Mouse (Mus musculus) c-Kit-negative CD71-positive TER-119-positive erythroid progenitor cells, embryonic 14.5 days (primary cell): ENCODE results near the gene Asb6.

Experiments
- DNase-seq: peaks from one replicate; pipeline ENCODE4 v3.0.0-alpha.2; 2013; ENCODE audit warnings: low read depth, low spot score

The Asb6 gene

GRCm38 (mm10) chr2:30834373-30835022, 4.4 kb upstream of the Asb6 start, which contains the start of gene Prrx2:
TSS of gene Prrx2 (plus strand) at chr2:30834972.
- DNase-seq: no peak

- DNase-seq: no peak
Measured at GRCm38 (mm10) chr2:30833644-30834043, 3.5 kb upstream of the Asb6 start.

DNA sequence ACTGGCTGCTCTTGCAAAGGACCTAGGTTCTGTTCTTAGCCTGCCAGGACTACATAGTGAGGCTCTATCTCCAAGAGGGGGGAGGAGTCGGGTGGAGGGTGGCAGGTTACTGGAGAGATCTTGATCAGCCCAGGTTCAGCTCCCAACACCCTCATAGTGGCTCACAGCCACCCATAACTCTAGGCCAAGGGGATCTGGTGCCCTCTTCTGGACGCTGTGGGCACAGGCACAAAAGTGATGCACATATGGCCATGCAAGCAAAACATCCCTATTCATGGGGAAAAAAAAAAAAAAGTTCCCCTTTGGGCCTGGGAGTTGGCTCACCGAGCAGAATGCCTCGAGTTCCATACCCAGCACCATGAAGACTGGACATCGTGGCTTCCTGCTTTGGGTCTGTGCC, 818 bp downstream of the Asb6 start:
- peak; percentile 64 for DNase-seq

DNA sequence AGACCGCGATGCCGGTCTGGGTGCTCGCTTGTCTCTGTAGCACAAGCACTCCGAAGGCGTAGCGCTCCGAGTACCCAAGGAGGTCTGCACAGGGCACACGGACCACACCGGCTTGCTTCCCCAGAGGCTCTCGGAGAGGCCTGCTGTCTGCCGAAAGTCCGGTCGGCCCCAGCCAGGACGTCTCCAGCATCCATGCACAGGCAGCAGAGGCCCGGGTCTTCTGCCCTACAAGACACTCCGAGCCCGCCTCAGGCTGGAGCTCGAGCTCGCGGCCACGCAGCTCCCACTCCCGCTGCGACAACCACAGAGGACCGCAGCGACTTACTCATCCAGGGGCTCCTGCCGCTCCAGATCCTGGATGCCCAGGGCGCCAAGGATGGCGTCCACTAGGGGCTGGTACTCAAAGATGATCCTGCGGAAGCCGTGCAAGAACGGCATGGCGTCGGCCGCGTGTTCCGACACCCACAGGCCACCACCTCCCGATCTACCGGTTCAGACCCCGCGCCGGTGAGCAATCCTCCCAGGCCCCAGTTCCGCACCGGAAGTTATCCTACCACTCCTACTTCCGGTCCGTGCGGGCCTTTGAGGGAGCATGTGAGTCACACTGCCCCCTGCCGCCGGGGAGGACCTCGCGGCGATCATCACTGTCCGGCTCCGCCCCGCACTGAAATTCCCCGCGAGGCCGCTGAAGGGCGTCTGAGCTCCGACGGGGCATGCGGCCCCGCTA, 2.2 kb downstream of the Asb6 start:
- peak; percentile 90 for DNase-seq

GRCm38 (mm10) chr2:30826825-30827748, 3.0 kb downstream of the Asb6 start:
- peak; percentile 76 for DNase-seq

DNA sequence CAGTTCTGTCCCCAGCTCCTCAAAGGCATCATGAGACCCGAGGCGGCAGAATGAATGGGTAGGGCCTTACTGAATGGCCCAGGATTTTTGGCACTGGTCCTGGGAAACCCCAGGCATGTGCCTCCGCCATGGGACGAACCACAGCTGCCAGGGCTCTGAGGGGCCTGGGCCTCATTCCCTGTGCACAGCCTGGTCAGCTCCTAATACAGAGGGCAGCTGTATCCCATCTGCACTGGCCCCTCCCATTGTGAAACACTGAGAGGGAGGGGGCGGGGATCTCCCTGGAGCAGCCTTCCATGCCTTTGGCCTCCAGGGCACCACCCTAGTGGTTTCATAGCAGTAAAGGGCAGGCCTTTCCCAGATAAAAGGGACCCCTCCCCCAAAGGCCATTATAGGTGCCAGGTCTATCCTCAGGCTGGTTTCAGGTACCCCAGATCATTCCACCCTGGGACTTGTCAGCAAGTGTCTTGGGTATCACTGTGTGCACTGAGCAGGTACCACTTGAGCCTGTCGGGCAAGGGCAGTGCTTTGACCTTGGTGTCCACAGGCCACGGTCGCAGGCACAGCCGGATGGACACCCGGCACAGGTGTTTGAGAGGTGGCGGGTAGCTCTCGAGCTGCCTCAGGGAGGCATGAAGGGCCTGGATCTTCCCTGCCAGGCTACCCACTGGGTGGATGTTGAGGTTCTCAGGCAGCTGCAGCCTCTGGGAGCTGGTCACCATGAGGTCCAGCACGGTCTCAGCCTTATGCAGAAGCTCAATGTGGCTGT, 6.6 kb downstream of the Asb6 start:
- no peak for DNase-seq

DNA sequence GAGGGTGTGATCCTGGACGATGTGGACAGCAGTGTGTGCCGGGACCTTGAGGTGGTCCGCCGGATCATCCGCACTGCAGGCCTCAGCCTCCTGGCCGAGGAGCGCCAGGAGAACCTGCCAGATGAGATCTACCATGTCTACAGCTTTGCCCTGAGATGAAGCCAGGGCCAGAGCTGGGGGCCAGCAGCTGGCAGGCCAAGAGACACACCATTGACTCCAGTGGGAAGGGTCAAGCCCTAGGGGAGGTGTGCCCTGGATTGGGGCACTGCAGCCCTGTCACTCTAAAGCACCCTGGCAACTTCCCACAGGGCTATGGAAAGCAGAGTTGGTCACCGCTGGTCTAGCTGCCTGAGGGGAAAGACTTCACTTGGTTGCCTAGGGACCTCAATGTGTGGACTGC, 7.7 kb downstream of the Asb6 start:
- DNase-seq: no peak

GRCm38 (mm10) chr2:30821073-30821472, 9.1 kb downstream of the Asb6 start:
- no peak for DNase-seq

DNA sequence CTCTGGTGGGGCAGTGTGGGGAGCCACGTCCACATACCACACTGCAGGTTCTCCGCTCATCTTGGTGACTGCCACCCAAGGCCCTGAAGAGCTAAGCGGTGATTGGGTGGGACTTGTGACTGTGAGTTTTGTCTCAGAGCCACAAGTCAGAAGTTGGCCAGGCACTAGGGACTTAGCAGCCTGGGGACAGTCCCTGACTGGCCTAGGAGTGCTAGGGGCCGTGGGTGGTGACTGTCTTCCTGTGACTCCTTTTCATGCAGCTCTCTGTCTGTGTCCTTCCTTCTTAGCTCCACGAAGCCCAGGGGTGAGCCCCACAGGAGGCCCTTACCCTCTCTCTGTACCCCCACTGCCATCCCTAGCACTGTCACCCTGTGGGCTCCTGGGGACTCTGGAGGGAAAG, 10.3 kb downstream of the Asb6 start:
- no peak for DNase-seq

DNA sequence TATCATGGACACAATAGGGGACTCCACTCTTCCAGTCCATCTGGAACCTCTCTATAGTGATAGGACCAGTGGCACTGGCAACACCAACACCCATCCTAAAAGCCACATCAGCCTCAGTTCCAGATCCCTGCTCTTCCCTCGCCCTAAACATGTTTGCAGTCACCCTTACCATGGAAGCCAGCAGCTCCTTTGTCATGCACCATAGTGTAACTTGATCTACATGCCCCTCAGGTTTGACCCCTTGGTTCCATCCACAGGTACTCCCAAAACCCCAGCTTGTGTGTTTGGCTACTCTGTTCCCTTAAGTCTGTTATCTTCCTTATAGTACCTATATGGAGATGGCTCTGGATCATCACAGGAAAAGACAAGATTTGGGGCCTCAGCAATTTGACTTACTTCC, 13.8 kb downstream of the Asb6 start:
- DNase-seq: no peak

DNA sequence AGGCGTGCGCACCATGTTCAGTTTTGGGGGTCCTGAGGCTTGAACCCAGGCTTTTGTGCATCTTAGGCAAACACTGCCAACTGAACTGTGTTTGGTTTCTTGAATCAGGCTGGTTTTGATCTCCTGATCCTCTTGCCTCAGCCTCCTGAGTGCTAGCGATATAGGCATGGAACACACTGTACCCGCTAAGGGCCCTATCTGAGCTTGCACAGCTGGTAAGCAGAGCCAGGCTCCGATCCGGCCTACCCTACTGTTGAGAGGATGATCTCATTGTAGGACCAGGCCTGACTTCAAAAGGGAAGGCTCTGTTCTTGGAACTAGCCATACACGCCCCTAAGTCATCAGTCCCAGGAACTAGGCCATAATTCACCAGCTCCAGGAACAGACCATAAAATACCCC, 19.6 kb downstream of the Asb6 start:
- no peak for DNase-seq

- no peak for DNase-seq
Measured at GRCm38 (mm10) chr2:30809503-30809902, 20.6 kb downstream of the Asb6 start.

DNA sequence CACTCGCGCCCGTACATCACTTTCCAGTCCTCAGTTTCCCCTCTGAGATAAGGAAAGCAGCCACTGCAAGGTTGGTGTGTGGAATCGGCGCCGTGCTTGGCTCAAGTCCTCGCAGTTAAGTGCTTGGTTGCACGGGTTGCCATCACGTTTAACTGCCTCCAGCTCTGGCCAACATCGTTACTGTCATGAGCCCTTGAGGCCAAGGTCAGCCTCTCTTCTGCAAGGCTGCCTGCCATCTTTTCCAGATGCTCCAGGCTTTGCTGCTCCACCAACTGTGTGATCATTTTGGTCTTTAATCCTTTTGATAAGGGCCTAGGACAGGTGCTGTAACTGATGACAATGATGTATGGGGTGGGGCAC, 21.9 kb downstream of the Asb6 start:
- no peak for DNase-seq

DNA sequence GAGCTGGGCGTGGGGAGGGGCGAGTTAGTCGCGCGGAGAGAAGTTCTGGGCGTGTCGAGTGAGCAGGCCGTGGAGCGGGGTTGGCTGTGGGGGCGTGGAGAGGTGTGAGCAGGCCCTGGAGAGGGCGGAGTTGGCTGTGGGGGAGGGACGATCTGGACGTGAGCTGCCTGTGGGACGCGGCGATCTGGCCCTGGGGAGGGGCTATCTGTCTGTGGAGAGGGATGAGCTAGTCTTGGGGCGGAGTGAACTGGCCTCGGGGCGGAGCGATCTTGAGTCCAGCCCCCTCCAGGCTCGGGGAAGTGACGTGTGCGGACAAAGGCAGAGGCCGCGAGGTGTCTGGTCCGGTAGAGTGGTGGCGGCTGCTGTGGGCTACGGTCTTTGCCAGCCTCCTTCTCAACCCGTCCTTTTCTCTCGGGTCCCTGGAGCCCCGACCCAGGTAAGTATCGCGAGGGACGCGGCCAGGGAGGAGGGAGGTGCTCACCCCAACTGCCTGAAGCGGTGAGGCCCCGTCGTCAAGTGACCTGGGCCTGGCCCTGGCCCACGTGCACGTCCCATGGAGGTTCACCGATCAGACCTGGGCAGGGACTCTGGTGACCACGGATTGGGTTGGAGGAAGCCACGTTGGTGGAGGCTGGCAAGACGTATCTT, 22.4 kb downstream of the Asb6 start, which contains the start of gene Ntmt1:
Gene Ntmt1, plus strand, starts transcription at position 179 of the 648 bp plus-strand sequence.
- DNase-seq: peak; percentile 98

- no peak for DNase-seq
Measured at GRCm38 (mm10) chr2:30807147-30807647, 22.9 kb downstream of the Asb6 start.

GRCm38 (mm10) chr2:30805983-30806382, 24.1 kb downstream of the Asb6 start:
- DNase-seq: no peak

DNA sequence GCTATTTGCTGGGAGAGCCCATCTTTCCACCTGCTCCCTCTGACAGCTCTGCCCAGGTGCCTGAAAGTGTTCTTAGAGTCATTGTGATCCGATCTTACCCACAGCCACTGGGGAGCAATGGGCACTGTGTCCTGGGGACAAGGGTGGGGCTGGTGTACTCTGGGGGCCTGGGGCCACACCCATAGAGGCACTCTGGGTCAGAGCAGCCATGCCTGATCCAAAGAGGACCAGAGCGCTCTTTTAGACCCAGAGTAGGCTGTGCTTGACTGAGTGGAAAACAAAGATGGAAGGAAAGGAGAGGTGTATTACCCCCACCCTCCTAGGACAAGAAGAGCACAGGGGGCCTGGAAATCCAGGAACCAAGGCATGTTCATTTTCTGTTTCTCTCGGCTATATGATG, 26.5 kb downstream of the Asb6 start, which contains the start of gene 1700001O22Rik:
Gene 1700001O22Rik, minus strand, starts transcription at position 58 of the 400 bp plus-strand sequence.
- no peak for DNase-seq

DNA sequence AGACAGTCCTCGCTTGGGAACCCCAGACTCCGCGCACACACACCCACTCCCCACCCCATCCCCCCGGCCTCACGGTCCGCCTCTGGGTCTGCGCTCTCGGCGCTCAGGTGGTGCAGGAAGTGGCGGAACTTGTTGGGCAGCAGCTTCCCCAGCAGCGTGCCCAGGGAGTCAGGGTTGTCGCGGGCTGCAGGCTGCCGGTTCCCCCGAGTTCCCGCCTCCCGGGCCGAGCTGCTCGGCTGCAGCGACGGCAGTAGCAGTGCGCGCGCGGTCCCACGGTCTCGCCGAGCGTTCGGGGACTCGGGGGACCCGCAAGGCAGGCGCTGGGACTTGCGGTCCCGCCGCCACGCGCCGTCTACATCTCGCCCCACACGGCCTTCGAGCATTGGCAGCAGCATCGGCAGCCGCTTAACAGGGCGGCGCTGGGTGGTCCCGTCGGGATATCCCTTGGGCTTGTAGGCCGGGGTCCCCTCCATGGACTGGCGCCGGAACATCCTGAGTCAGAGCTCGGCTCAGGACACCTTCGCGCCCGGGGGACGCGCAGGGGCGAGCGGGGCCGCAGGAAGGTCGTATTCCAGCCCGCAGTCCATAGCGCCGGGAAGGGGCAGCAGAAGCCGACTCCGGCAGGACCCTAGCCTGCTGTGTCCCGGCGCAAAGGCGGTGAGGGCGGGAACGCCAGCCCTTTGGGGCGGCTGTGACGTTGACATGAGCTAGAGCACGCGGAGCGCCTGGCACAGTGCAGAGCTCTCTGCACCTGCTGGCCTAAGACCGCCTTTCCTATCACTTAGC, 28.9 kb downstream of the Asb6 start:
- DNase-seq: no peak

GRCm38 (mm10) chr2:30800671-30801066, 29.5 kb downstream of the Asb6 start:
- DNase-seq: no peak

DNA sequence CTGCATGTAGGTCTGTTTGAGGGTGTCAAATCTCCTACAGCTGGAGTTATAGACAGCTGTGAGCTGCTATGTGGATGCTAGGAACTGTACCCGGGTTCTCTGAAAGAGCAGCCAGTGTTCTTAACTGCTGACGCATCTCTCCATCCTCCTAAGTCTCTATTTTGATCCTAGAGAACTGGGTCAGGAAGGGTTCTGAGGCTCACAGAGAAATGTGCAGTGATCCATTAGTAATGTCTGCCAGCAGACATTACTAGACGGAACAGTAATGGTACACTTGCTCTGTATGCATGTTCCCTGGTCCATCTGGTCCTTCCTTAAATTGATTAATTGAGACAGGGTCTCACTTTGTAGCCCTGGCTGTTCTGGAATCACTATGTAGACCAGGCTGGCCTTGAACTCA, 30.7 kb downstream of the Asb6 start:
- DNase-seq: no peak
